Mouse (Mus musculus) heart, embryonic 14.5 days (tissue): ENCODE results near the gene Plac9a. TPM values are rescaled to one million over a fixed set of nuclear protein-coding genes. Genes with fewer than 3 reads are reported as not detected.
"Not testable (repeated sequence)": the region's sequence is repeated elsewhere in the genome, so short reads cannot be mapped to it uniquely, and the experiment has no call there.

Experiments
- ATAC-seq: fragments of 200-750 bp; cut with Nextera tagmentation; 2 replicates; pipeline ENCODE4 v1.8.0; 2017; ENCODE audit warnings: low read depth, moderate TSS enrichment; ENCODE audit not compliant: insufficient number of reproducible peaks, insufficient read depth, low FRiP score
- H3K27ac ChIP-seq, 2 experiments: fragments of 200-500 bp in 1 of 2; fragments of 300-500 bp in 1 of 2; sonication (generic) in 1 of 2; replicated peaks in 1 of 2; 2 replicates each; pipeline ENCODE4 v1.5.1; 2012 to 2014; ENCODE audit warnings: low read depth in 2 of 2, low read length in 2 of 2, control low read depth in 1 of 2, mild to moderate bottlenecking in 1 of 2, mixed read lengths in 1 of 2; ENCODE audit not compliant: control insufficient read depth in 1 of 2, insufficient read depth in 1 of 2
- H3K27me3 ChIP-seq: fragments of 300-500 bp; sonication (generic); 2 replicates; pipeline ENCODE4 v1.6.1; 2014; ENCODE audit warnings: mild to moderate bottlenecking, low read length, control low read depth; ENCODE audit not compliant: control insufficient read depth, insufficient read depth
- H3K36me3 ChIP-seq: fragments of 300-500 bp; sonication (generic); 2 replicates; pipeline ENCODE4 v1.6.1; 2014; ENCODE audit warnings: mild to moderate bottlenecking, control low read depth, low read length, mixed read lengths; ENCODE audit not compliant: control insufficient read depth, insufficient read depth
- H3K4me1 ChIP-seq, 2 experiments: fragments of 200-500 bp in 1 of 2; fragments of 300-500 bp in 1 of 2; sonication (generic) in 1 of 2; 2 replicates each; pipeline ENCODE4 v1.6.1; 2012 to 2014; ENCODE audit warnings: low read length in 2 of 2, control low read depth in 1 of 2, mixed read lengths in 1 of 2; ENCODE audit not compliant: control insufficient read depth in 2 of 2, insufficient read depth in 2 of 2
- H3K4me2 ChIP-seq: fragments of 300-500 bp; sonication (generic); 2 replicates; pipeline ENCODE4 v1.6.1; 2014; ENCODE audit warnings: mild to moderate bottlenecking, low read length
- H3K4me3 ChIP-seq, 2 experiments: fragments of 200-500 bp in 1 of 2; fragments of 300-500 bp in 1 of 2; sonication (generic) in 1 of 2; 2 replicates each; pipeline ENCODE4 v1.5.1; 2012 to 2014; ENCODE audit warnings: low read length in 2 of 2, mild to moderate bottlenecking in 2 of 2, control low read depth in 1 of 2, low read depth in 1 of 2, moderate library complexity in 1 of 2; ENCODE audit not compliant: control insufficient read depth in 1 of 2, insufficient read depth in 1 of 2
- H3K9ac ChIP-seq: fragments of 300-500 bp; sonication (generic); 2 replicates; pipeline ENCODE4 v1.6.1; 2014; ENCODE audit warnings: mild to moderate bottlenecking, low read length
- H3K9me3 ChIP-seq: fragments of 300-500 bp; sonication (generic); 2 replicates; pipeline ENCODE4 v1.6.1; 2016; ENCODE audit warnings: low read length, control low read depth; ENCODE audit not compliant: control insufficient read depth
- WGBS: fragments of 180-500 bp; shearing (Covaris S2); extraction: QIAGEN DNeasy Blood & Tissue Kit; methylation state at CpG from one replicate; pipeline ENCODE4 v1.1.7; 2014; 5-methylcytosine and 5-hydroxymethylcytosine counted together
- polyA plus RNA-seq: library from polyadenylated mRNA; unstranded; fragments of >200 nt; fragmentation: Nextera tagmentation; extraction: Ambion mirVana; gene quantifications from 2 replicates; pipeline ENCODE4 v1.2.1, GENCODE M21; 2014

Plac9a gene
- polyA plus RNA-seq, 1 experiment from 2014 or later: not detected

DNA sequence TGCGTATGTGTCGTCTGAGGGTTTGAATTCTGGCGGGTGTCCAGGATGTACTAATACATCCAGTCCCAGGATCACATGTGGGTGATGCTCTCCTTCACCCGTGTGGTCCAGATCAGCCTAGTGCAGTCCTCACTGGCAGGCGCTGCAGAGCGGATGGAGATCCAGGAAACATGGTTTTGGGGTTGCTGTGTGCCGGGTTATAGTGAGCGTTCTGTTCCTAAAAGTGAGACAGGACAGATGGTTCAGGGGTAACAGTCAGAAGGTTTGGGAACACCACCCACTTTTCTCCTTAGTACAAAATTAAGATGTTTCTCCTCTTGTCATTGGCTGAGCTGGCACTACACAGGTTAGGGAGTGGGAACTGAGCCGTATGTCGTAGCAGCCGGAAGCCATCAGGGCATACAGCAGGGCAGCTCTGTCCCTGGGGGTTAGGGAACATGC, 50.8 kb downstream of the Plac9a start:
- ATAC-seq: no peak; the same call in 1 of the 2 replicates
- no peaks in the 10 kb centered on the region for H3K27me3 ChIP-seq
- H3K36me3 ChIP-seq: no peaks in the 10 kb centered on the region
- peaks cover 24 to 33% of the 10 kb centered on the region in 2 experiments for H3K4me1 ChIP-seq
- H3K9ac ChIP-seq: no peak overlapping the region
- H3K27ac ChIP-seq: no peak overlapping the region
- H3K9me3 ChIP-seq: no peaks in the 10 kb centered on the region
- WGBS: 77% methylated on average over 11 of the region's 11 CpGs
- H3K4me2 ChIP-seq: no peak overlapping the region
- no peak overlapping the region for H3K4me3 ChIP-seq

- H3K27ac ChIP-seq: no peak overlapping the region
- H3K4me3 ChIP-seq: no peak overlapping the region
- peaks cover 22 to 33% of the 10 kb centered on the region in 2 experiments for H3K4me1 ChIP-seq
- WGBS: 62% methylated on average over 6 of the region's 6 CpGs
- no peak overlapping the region for H3K4me2 ChIP-seq
- H3K27me3 ChIP-seq: no peaks in the 10 kb centered on the region
- no peak overlapping the region for H3K9ac ChIP-seq
- no peaks in the 10 kb centered on the region for H3K9me3 ChIP-seq
- no peak for ATAC-seq
- H3K36me3 ChIP-seq: no peaks in the 10 kb centered on the region
These were observed 51.7 kb downstream of the Plac9a start for GRCm38 (mm10) chr14:25851189-25851588.

DNA sequence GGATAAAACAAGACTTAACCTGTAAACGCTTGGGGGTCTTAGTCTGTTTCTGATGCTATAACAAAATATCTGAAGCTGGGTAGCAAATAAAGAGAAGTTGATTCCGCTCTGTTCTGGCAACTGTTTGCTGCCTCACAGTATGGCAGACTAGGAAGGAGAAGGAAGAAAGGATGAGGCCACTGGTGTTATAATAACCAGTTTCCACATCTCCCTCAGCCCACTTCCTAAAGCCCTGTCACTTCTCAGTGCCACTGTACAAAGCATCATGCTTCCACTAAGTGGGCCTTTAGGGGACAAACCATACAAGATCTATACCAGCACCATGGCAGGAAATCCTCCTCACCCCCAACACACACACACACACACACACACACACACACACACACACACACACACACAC, 52.5 kb downstream of the Plac9a start:
- H3K27ac ChIP-seq: no peak overlapping the region
- no peak overlapping the region for H3K9ac ChIP-seq
- H3K4me1 ChIP-seq: peaks cover 22 to 30% of the 10 kb centered on the region in 2 experiments
- no peaks in the 10 kb centered on the region for H3K36me3 ChIP-seq
- H3K9me3 ChIP-seq: no peaks in the 10 kb centered on the region
- H3K4me3 ChIP-seq: no peak overlapping the region
- ATAC-seq: no peak
- H3K4me2 ChIP-seq: no peak overlapping the region
- WGBS: 96% methylated on average over 2 of the region's 2 CpGs
- H3K27me3 ChIP-seq: no peaks in the 10 kb centered on the region

GRCm38 (mm10) chr14:25848708-25849107, 54.2 kb downstream of the Plac9a start:
- peaks cover 20 to 24% of the 10 kb centered on the region in 2 experiments for H3K4me1 ChIP-seq
- not testable (repeated sequence) for H3K27me3 ChIP-seq, H3K9me3 ChIP-seq, H3K27ac ChIP-seq, H3K9ac ChIP-seq, H3K4me3 ChIP-seq, H3K36me3 ChIP-seq, ATAC-seq, H3K4me2 ChIP-seq
- WGBS: 95% methylated on average over 3 of the region's 4 CpGs

- no peak overlapping the region for H3K4me2 ChIP-seq
- H3K4me3 ChIP-seq: no peak overlapping the region
- H3K36me3 ChIP-seq: no peaks in the 10 kb centered on the region
- H3K27ac ChIP-seq: no peak overlapping the region
- H3K27me3 ChIP-seq: no peaks in the 10 kb centered on the region
- WGBS: 88% methylated on average over 6 of the region's 6 CpGs
- H3K4me1 ChIP-seq: peaks cover 15 to 20% of the 10 kb centered on the region in 2 experiments
- no peak overlapping the region for H3K9ac ChIP-seq
- no peaks in the 10 kb centered on the region for H3K9me3 ChIP-seq
- ATAC-seq: no peak
These were observed 54.7 kb downstream of the Plac9a start for GRCm38 (mm10) chr14:25848237-25848636.

DNA sequence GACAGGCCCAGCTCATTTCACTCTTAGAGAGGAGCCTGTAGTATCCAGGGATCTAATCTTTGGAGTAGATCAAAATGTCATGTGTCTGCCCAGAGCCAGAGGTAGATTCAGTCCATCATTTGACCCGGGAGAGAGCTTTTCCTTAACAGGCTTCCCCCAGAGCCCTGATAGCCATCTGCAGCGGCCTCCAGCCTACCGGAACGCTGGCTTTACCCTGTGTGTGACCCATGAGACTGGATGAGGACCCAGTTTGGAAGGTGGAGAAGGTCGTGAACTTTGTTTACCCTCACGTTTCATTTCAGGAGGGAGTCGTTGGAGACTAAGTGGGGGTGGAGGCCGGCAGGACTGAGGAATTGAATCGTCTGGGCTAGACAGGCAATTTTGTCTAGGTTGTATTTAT, 55.2 kb downstream of the Plac9a start:
- Histone ChIP-seq H3K9me3 (no peaks in the 10 kb centered on the region), H3K4me1 (peaks cover 14% of the 10 kb centered on the region in 2 experiments; a peak in 3 of 4 replicates), H3K27ac (no peak overlapping the region), H3K4me3 (no peak overlapping the region), H3K4me2 (no peak overlapping the region), H3K36me3 (no peaks in the 10 kb centered on the region), H3K9ac (no peak overlapping the region), H3K27me3 (no peaks in the 10 kb centered on the region)
- 26% methylated on average over 9 of the region's 9 CpGs for WGBS
- ATAC-seq: no peak

DNA sequence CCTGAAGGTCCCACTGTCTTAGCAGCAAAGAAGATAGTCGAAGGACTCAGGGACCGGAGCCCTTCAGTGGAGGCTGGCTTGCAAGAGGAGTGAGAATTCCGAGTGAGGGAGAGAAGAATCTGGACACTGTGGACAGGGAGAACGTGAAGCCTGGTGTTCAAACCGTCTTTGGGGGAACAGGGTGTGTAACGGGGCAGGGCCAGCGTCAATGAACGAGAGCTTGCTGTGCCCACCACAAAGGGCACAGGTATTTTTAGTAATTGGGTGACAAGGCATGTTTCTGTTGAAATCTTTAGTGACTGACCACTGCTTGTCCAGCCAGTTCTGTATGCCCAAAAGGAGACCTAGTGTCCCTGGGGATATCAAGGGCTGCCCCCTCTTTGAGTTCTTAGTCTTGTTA, 56.4 kb downstream of the Plac9a start:
- 67% methylated on average over 8 of the region's 8 CpGs for WGBS
- no peaks in the 10 kb centered on the region for H3K27me3 ChIP-seq
- no peak overlapping the region for H3K4me2 ChIP-seq
- no peak overlapping the region for H3K27ac ChIP-seq
- H3K9me3 ChIP-seq: no peaks in the 10 kb centered on the region
- H3K4me3 ChIP-seq: no peak overlapping the region
- H3K9ac ChIP-seq: no peak overlapping the region
- no peak for ATAC-seq
- H3K36me3 ChIP-seq: no peaks in the 10 kb centered on the region
- H3K4me1 ChIP-seq: peaks cover 12 to 16% of the 10 kb centered on the region in 2 experiments; a peak in 3 of 4 replicates

GRCm38 (mm10) chr14:25845832-25846383, 57.0 kb downstream of the Plac9a start:
- Histone ChIP-seq H3K27ac (no peak overlapping the region), H3K9ac (no peak overlapping the region), H3K27me3 (no peaks in the 10 kb centered on the region; the same call in 1 of the 2 replicates), H3K4me2 (no peak overlapping the region), H3K36me3 (no peaks in the 10 kb centered on the region), H3K9me3 (no peaks in the 10 kb centered on the region), H3K4me1 (peaks cover 12 to 16% of the 10 kb centered on the region in 2 experiments; a peak in 3 of 4 replicates), H3K4me3 (no peak overlapping the region)
- no peak for ATAC-seq
- WGBS: 88% methylated on average over 6 of the region's 6 CpGs
